ENCODE assay signal across 8 mouse cellular contexts in the genomic region with DNA sequence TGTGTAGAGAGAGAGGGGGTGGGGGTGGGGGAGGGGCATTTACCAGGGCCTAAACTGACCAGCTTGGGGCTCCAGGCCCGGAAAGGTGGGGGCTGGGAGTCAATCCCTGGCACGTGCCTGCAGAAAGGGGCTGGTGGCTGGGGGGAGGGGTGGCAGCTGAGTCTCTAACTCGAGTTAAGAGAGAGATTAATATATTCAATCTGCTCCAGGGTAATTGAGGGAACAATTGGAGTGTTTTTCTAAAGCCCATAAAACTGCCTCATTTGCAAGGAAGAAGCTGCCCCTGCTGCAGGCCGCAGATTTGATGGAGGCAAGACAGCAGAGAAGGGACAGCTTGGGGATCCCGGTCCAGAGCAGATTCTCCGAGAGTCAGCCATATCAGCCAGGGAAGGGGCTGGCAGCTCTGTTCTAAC. TPM values are rescaled to one million over a fixed set of nuclear protein-coding genes. Genes with fewer than 3 reads are reported as not detected.
DNase-seq lines count a peak whose midpoint lies in the region; ATAC-seq lines count a peak whose summit lies in the region.

No protein-coding gene starts in this region.

- H3K4me2 ChIP-seq in lung, embryonic 15.5 days: peak overlapping the region; percentile 47
- H3K4me2 ChIP-seq in forebrain, embryonic 11.5 days (ENCODE audit: low read depth, low read length, severe bottlenecking): peak overlapping the region; percentile 36

- H3K4me1 ChIP-seq in lung, embryonic 15.5 days: peaks cover 29% of the 10 kb centered on the region
- peaks cover 44% of the 10 kb centered on the region for H3K4me1 ChIP-seq in forebrain, embryonic 11.5 days (replicated peaks; ENCODE audit: control insufficient read depth, insufficient read depth, low read length)
- peaks cover 68% of the 10 kb centered on the region for H3K4me1 ChIP-seq in limb, embryonic 10.5 days

- no peaks in the 10 kb centered on the region for H3K9me3 ChIP-seq in lung, embryonic 15.5 days
- H3K9me3 ChIP-seq in forebrain, embryonic 11.5 days (ENCODE audit: control insufficient read depth, low read length): no peaks in the 10 kb centered on the region
- H3K9me3 ChIP-seq in limb, embryonic 10.5 days (replicated peaks): no peaks in the 10 kb centered on the region

- H3K4me3 ChIP-seq in lung, embryonic 15.5 days: no peak overlapping the region
- peak overlapping the region; percentile 0; the same call in 1 of the 2 replicates for H3K4me3 ChIP-seq in forebrain, embryonic 11.5 days (ENCODE audit: low read depth, low read length)
- H3K4me3 ChIP-seq in limb, embryonic 10.5 days: peak overlapping the region; percentile 47

- no peaks in the 10 kb centered on the region for H3K36me3 ChIP-seq in lung, embryonic 15.5 days
- H3K36me3 ChIP-seq in forebrain, embryonic 11.5 days (ENCODE audit: control insufficient read depth, insufficient read depth, low read length): no peaks in the 10 kb centered on the region
- H3K36me3 ChIP-seq in limb, embryonic 10.5 days: no peaks in the 10 kb centered on the region

- peak overlapping the region; percentile 44 for H3K27ac ChIP-seq in lung, embryonic 15.5 days
- H3K27ac ChIP-seq in forebrain, embryonic 11.5 days (ENCODE audit: low read depth, low read length): peak overlapping the region; percentile 89
- peak overlapping the region; percentile 90 for H3K27ac ChIP-seq in limb, embryonic 10.5 days

- DNase-seq in lung, postnatal 4 days: no peak
- DNase-seq in forebrain, embryonic 11.5 days (ENCODE audit: low spot score): peak; percentile 92
- peak; percentile 85 for DNase-seq in limb, embryonic 10.5 days (ENCODE audit: low spot score)
- peak; percentile 78 for DNase-seq in retina, embryonic 14.5 days (ENCODE audit: low spot score)
- no peak for DNase-seq in lung, postnatal 25 days (ENCODE audit: low spot score)
- no peak for DNase-seq in ovary, postnatal 14 days (ENCODE audit: low spot score)
- no peak for DNase-seq in left cerebral cortex, adult 18-20 months (ENCODE audit: low spot score in 2 of 2)

- peaks cover 12% of the 10 kb centered on the region for H3K27me3 ChIP-seq in lung, embryonic 15.5 days
- H3K27me3 ChIP-seq in forebrain, embryonic 11.5 days (ENCODE audit: control insufficient read depth, insufficient read depth, low read length): peaks cover 7% of the 10 kb centered on the region
- peaks cover 58% of the 10 kb centered on the region for H3K27me3 ChIP-seq in limb, embryonic 10.5 days (ENCODE audit: low read depth, poor library complexity, severe bottlenecking)

- no peak overlapping the region for H3K9ac ChIP-seq in lung, embryonic 15.5 days
- peak overlapping the region; percentile 59 for H3K9ac ChIP-seq in forebrain, embryonic 11.5 days (ENCODE audit: low read length)

- WGBS in lung, embryonic 15.5 days: 12% methylated on average over 6 of the region's 6 CpGs
- WGBS in forebrain, embryonic 11.5 days: 1% methylated on average over 6 of the region's 6 CpGs
- 0% methylated on average over 6 of the region's 6 CpGs for WGBS in limb, embryonic 10.5 days

- ATAC-seq in lung, embryonic 15.5 days (ENCODE audit: borderline replicate concordance, extremely low read depth, low FRiP score, low TSS enrichment): 0 out of 2 replicates have a peak, but pooled peaks have one; percentile 21
- ATAC-seq in forebrain, embryonic 11.5 days (replicated peaks; ENCODE audit: low FRiP score): peak; percentile 78

RNA-seq across cellular contexts. Expression of a gene that starts 5.8 kb away (rescaled TPM):
- 0.05 and 0.16 TPM in 2 replicates for polyA plus RNA-seq in lung, embryonic 15.5 days (2015; fragmentation: Nextera tagmentation; extraction: Ambion mirVana)
- polyA plus RNA-seq in forebrain, embryonic 11.5 days (2014; fragmentation: Nextera tagmentation; extraction: Ambion mirVana): 0.88 and 1.1 TPM in 2 replicates
- 0.26 and 0.34 TPM in 2 replicates for polyA plus RNA-seq in limb, embryonic 10.5 days (2016; fragmentation: Nextera tagmentation; extraction: Ambion mirVana)
- 1 to 10 TPM in 1 of 2 experiments, under 1 TPM in 1; 0.67 to 1.2 TPM for total RNA-seq in left cerebral cortex, adult 18-20 months (2021)

RNA-seq across cellular contexts. Expression of a gene that starts 49.3 kb away (rescaled TPM):
- 1.2 and 1.9 TPM in 2 replicates for polyA plus RNA-seq in lung, embryonic 15.5 days (2015; fragmentation: Nextera tagmentation; extraction: Ambion mirVana)
- 18.0 and 21.8 TPM in 2 replicates for polyA plus RNA-seq in forebrain, embryonic 11.5 days (2014; fragmentation: Nextera tagmentation; extraction: Ambion mirVana)
- 45.3 and 59.9 TPM in 2 replicates for polyA plus RNA-seq in limb, embryonic 10.5 days (2016; fragmentation: Nextera tagmentation; extraction: Ambion mirVana)
- 10 to 100 TPM in 1 of 2 experiments, 1 to 10 TPM in 1; 7.8 to 10.3 TPM for total RNA-seq in left cerebral cortex, adult 18-20 months (2021)

Comparison
In these comparisons a context has a peak if more than half of its experiments do, and no peak if none do; other contexts are left out.
1. DNase-seq: peak in forebrain, embryonic 11.5 days (single experiment), limb, embryonic 10.5 days (single experiment) and retina, embryonic 14.5 days (single experiment); none in lung, postnatal 4 days (0 of 2), lung, postnatal 25 days (single experiment), ovary, postnatal 14 days (single experiment) and left cerebral cortex, adult 18-20 months (0 of 2).
2. Peak in every context shown above with its lines, with median percentiles within 50 percentile points of each other: H3K27ac ChIP-seq.